Mouse (Mus musculus) CD4-positive naive resting alpha-beta T cell, adult 76 days (primary cell): ENCODE results near the gene Olfr1061. TPM values are rescaled to one million over a fixed set of nuclear protein-coding genes. Genes with fewer than 3 reads are reported as not detected.

Source experiments
- total RNA-seq: library from RNA; stranded (reverse); gene quantifications from one replicate; pipeline ENCODE4 v1.2.4, GENCODE M21; 2023

Gene Olfr1061
- not detected for total RNA-seq

DNA sequence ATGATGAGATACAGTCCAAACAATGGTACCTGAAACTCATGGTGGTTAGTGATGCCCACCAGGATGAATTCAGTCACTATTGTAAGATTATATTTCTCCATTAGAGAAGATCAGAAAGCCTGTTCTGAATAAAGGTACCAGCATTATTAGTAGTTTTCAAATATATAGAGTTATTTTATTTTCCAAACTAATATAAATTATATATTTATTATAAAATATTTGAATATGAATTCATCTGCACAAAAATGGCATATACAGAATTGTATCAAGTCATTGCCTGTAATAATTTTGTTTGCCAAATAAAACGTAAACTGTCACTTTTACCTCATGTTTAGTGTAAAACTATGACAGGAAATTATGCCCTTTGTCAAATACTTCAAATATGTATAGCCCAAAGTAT is at the start of gene Olfr1061:
Olfr1061 (minus strand) TSS at position 101 of the 400 bp plus-strand sequence.

DNA sequence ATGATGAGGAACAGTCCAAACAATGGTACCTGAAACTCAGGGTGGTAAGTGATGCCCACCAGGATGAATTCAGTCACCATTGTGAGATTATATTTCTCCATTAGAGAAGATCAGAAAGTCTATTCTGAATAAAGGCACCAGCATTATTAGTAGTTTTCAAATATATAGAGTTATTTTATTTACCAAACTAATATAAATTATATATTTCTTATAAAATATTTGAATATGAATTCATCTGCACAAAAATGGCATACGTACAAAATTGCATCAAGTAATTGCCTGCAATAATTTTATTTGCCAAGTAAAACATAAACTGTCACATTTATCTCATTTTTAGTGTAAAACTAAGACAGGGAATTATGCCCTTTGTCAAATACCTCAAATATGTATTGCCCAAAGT is 42.3 kb upstream of the Olfr1061 start, which contains the start of gene Olfr1066:
Olfr1066 (minus strand) TSS at position 101 of the 400 bp plus-strand sequence.

DNA sequence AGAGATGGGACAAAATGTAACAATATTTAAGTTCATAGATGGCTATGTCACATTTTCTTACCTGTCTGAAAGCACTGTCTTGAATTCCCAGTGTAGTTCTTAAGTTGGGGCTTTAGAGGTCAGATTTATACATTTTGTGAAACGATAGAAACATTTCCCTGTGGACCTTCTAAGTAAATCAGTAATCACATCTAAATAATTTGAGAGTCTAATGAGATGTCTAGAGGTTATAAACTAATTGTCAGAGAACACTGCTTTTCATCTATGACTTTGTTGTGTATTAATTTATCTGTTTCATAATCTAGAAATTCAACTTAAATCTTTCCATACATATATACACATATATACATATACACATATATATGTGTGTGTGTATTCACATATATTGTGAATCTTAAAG is 36.6 kb upstream of the Olfr1061 start, which contains the start of gene Olfr1065:
Olfr1065 (minus strand) TSS at position 101 of the 400 bp plus-strand sequence.

DNA sequence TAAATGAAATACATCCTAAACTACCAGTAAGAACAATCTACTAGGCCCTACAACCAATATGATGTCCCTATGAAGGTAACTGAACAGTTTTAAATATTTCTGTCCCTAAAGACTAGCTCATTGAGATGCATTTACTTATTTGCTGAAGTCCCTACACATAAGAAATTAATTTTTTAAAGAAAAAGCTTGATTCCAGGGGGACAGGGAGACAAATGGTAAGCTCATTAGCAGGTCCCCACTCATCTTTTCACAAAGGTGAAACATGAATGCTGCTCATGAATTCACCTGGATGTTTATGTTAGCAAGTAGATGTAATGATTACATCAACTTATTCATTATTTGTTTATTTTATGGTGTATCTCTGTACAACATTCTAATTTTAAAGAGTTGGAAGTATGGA is 12.8 kb upstream of the Olfr1061 start, which contains the start of gene Olfr1062:
Olfr1062 (minus strand) TSS at position 101 of the 400 bp plus-strand sequence.

DNA sequence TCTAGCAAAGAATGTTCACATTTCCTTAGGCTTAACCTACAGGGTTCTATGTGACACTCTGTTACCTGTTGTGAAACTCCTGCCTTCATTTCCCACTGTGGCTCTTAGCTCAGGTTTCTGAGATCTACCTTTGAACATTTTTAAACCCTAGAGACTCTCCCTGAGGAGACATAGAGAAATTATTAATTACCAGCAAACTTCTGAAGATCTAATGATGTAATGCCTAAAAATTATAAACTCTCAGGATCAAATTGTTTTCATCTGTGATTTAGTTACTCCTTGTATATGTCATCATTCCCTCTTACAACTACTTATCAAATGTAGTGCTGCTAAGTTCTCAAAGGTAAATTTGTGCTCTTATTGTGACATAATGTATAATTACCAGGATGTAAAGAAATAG is 25.4 kb downstream of the Olfr1061 start, which contains the start of gene Olfr1058:
Olfr1058 (minus strand) TSS at position 101 of the 400 bp plus-strand sequence.

DNA sequence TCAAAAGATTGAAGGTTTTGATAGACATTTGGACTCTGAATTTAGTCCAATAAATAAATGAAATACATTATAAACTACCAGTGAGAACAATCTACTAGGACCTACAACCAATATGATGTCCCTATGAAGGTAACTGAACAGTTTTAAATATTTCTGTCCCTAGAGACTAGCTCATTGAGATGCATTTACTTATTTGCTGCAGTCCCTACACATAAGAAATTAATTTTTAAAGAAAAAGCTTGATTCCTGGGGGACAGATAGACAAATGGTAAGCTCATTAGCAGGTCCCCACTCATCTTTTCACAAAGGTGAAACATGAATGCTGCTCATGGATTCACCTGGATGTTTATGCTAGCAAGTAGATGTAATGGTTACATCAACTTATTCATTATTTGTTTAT is 35.6 kb downstream of the Olfr1061 start, which contains the start of gene Olfr1057:
Olfr1057 (minus strand) TSS at position 101 of the 400 bp plus-strand sequence.

Other genes with a start within 250 kb of the Olfr1061 start
- gene Olfr1043, start 246.5 kb downstream of the Olfr1061 start, total RNA-seq = not detected
- not detected for gene Olfr1044, start 236.2 kb downstream of the Olfr1061 start, total RNA-seq
- not detected for gene Olfr52, start 228.4 kb downstream of the Olfr1061 start, total RNA-seq
- gene Olfr1045, start 211.0 kb downstream of the Olfr1061 start, total RNA-seq = not detected
- gene Olfr1046, start 194.7 kb downstream of the Olfr1061 start, total RNA-seq = not detected
- not detected for gene Olfr1047, start 182.6 kb downstream of the Olfr1061 start, total RNA-seq
- not detected for gene Olfr1048, start 173.8 kb downstream of the Olfr1061 start, total RNA-seq
- not detected for gene Olfr1049, start 155.7 kb downstream of the Olfr1061 start, total RNA-seq
- not detected for gene Olfr1051, start 135.0 kb downstream of the Olfr1061 start, total RNA-seq
- gene Olfr1052, start 121.6 kb downstream of the Olfr1061 start, total RNA-seq = not detected
- not detected for gene Olfr1053, start 98.8 kb downstream of the Olfr1061 start, total RNA-seq
- not detected for gene Olfr1054, start 78.6 kb downstream of the Olfr1061 start, total RNA-seq
- not detected for gene Olfr1055, start 63.8 kb downstream of the Olfr1061 start, total RNA-seq
- gene Olfr1056, start 51.6 kb downstream of the Olfr1061 start, total RNA-seq = not detected
- gene Olfr1057, start 35.7 kb downstream of the Olfr1061 start, total RNA-seq = not detected
- not detected for gene Olfr1058, start 25.5 kb downstream of the Olfr1061 start, total RNA-seq
- gene Olfr1062, start 12.7 kb upstream of the Olfr1061 start, total RNA-seq = not detected
- not detected for gene Olfr1065, start 36.5 kb upstream of the Olfr1061 start, total RNA-seq
- gene Olfr1066, start 42.2 kb upstream of the Olfr1061 start, total RNA-seq = not detected
- not detected for gene Olfr228, start 73.3 kb upstream of the Olfr1061 start, total RNA-seq
- gene Olfr1076, start 94.4 kb upstream of the Olfr1061 start, total RNA-seq = not detected
- not detected for gene Olfr1079, start 128.4 kb upstream of the Olfr1061 start, total RNA-seq
- not detected for gene Olfr1080, start 144.2 kb upstream of the Olfr1061 start, total RNA-seq
- gene Olfr1082, start 184.9 kb upstream of the Olfr1061 start, total RNA-seq = not detected
- gene Olfr1084, start 225.7 kb upstream of the Olfr1061 start, total RNA-seq = not detected
- not detected for gene Olfr1085, start 248.0 kb upstream of the Olfr1061 start, total RNA-seq